Mouse (Mus musculus): ENCODE data around the gene Nat8f4.

DNA sequence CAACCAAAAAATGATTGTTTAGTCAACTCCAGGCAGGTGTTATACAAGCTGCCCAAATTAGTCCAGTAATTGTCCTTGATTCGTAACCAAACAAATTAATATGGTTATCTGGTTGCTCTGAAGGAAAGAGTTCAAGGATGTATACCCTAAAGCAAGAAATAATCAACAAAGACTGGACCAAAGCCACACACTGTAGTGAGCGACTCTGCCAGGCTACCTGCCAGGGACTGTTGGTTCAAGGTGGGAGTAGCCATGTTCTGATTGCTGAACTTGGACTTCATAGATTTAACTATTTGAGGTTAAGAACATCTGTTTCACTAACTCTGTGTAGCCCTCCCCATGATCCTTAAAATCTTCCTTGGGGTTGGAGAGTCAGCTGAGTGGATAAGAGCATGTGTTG is 41.5 kb downstream of the Nat8f4 start:
- TF ChIP-seq CTCF (conservative IDR thresholded peaks at IDR 0.05; ENCODE audit: low read length): no peak
- no peak for TF ChIP-seq POU5F1 (IDR thresholded peaks at IDR 0.05; ENCODE audit: borderline replicate concordance, low read length)
- no peak for TF ChIP-seq NANOG (IDR thresholded peaks at IDR 0.05; ENCODE audit: borderline replicate concordance, low read length)

Data from E14TG2a.4 (cell line).